Comparison of ENCODE assay signal across 8 mouse cellular contexts in the genomic region with DNA sequence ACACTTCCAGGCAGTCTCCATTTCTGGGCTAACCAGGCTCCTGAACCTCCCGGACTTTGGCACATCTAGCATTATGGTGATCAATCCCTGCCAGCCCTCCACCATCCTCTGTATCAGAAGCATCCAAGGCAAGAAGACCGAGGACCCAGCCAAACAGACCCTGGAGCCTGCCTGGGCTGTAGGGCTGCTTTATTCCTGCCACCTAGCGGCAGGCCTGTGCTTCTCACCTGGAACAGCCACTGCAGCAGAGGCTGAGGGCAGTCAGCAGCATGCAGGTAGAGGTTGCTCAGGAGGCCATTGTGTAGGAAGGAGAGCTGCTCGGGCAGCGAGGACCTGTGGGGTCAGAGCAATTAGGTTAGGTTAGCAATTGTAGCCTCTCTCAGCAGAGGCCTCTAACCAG. TPM values are rescaled to one million over a fixed set of nuclear protein-coding genes. Genes with fewer than 3 reads are reported as not detected.
A peak's percentile ranks its signal among the peaks of the same experiment; 100 is the strongest.
DNase-seq lines count a peak whose midpoint lies in the region; ATAC-seq and TF ChIP-seq lines count a peak whose summit lies in the region.

No protein-coding gene starts in this region.

- WGBS in forebrain, embryonic 11.5 days, result 14% methylated on average over 5 of the region's 5 CpGs
- 33% methylated on average over 5 of the region's 5 CpGs for WGBS in lung, adult 2 months
- 37% methylated on average over 5 of the region's 5 CpGs for WGBS in thymus, adult 2 months

- no peaks in the 10 kb centered on the region; the same call in 1 of the 2 replicates for H3K4me1 ChIP-seq in forebrain, embryonic 11.5 days (replicated peaks; ENCODE audit: control insufficient read depth, insufficient read depth, low read length)
- H3K4me1 ChIP-seq in lung, adult 2 months (ENCODE audit: control insufficient read depth, insufficient read depth, low read length), result peaks cover 3% of the 10 kb centered on the region; the same call in 1 of the 2 replicates
- H3K4me1 ChIP-seq in thymus, adult 2 months (replicated peaks; ENCODE audit: control insufficient read depth, insufficient read depth, low read length), result no peaks in the 10 kb centered on the region; the same call in 1 of the 2 replicates

- H3K9me3 ChIP-seq in forebrain, embryonic 11.5 days (ENCODE audit: control insufficient read depth, low read length), result no peaks in the 10 kb centered on the region

- peak; percentile 68 to 75 for DNase-seq in adrenal gland, postnatal 36 days
- DNase-seq in forebrain, embryonic 11.5 days (ENCODE audit: low spot score), result peak; percentile 85
- DNase-seq in heart, postnatal 10 days, result peak; percentile 76 to 81
- DNase-seq in kidney, postnatal 14 days, result peak; percentile 84
- peak; percentile 63 for DNase-seq in lung, adult 2 months
- DNase-seq in thymus, adult 2 months, result peak; percentile 73

- no peaks in the 10 kb centered on the region for H3K36me3 ChIP-seq in forebrain, embryonic 11.5 days (ENCODE audit: control insufficient read depth, insufficient read depth, low read length)
- no peaks in the 10 kb centered on the region for H3K36me3 ChIP-seq in thymus, adult 2 months (ENCODE audit: control insufficient read depth, insufficient read depth, low read length)

- no peak overlapping the region for H3K27ac ChIP-seq in forebrain, embryonic 11.5 days (ENCODE audit: low read depth, low read length)
- no peak overlapping the region for H3K27ac ChIP-seq in thymus, adult 2 months (ENCODE audit: control insufficient read depth, insufficient read depth, low read length)

- H3K27me3 ChIP-seq in forebrain, embryonic 11.5 days (ENCODE audit: control insufficient read depth, insufficient read depth, low read length), result no peaks in the 10 kb centered on the region
- no peaks in the 10 kb centered on the region for H3K27me3 ChIP-seq in thymus, adult 2 months (ENCODE audit: control insufficient read depth, insufficient read depth, low read length)

- intact Hi-C loops in heart, postnatal 10 days (cut with DNase I), result loop anchor here (1.0 to 2.0 kb wide), 2 partner anchors 78 to 88 kb away; partner anchors contain the start of gene Ankrd39

- peak; percentile 78 for TF ChIP-seq CTCF in lung, adult 2 months (IDR thresholded peaks at IDR 0.05; ENCODE audit: insufficient read depth, low read length)
- TF ChIP-seq CTCF in thymus, adult 2 months (IDR thresholded peaks at IDR 0.05; ENCODE audit: borderline replicate concordance, control insufficient read depth, extremely low read depth, insufficient read depth, low read length, poor library complexity), result peak; percentile 94

- H3K4me3 ChIP-seq in forebrain, embryonic 11.5 days (ENCODE audit: low read depth, low read length), result no peak overlapping the region
- H3K4me3 ChIP-seq in lung, adult 2 months (replicated peaks; ENCODE audit: extremely low read depth, low read depth, low read length), result no peak overlapping the region
- H3K4me3 ChIP-seq in thymus, adult 2 months (ENCODE audit: control insufficient read depth, insufficient read depth, low read length), result no peak overlapping the region

- no peak for TF ChIP-seq POLR2A in lung, adult 2 months (IDR thresholded peaks at IDR 0.05; ENCODE audit: borderline replicate concordance, extremely low read depth, low read depth, low read length)
- TF ChIP-seq POLR2A in thymus, adult 2 months (IDR thresholded peaks at IDR 0.05; ENCODE audit: control insufficient read depth, extremely low read depth, insufficient read depth, low read length, poor library complexity), result no peak

- no peak overlapping the region for H3K4me2 ChIP-seq in forebrain, embryonic 11.5 days (ENCODE audit: low read depth, low read length, severe bottlenecking)

- H3K9ac ChIP-seq in forebrain, embryonic 11.5 days (ENCODE audit: low read length), result no peak overlapping the region

- ATAC-seq in CD4-positive, CD25-positive, alpha-beta regulatory T cell, adult 4 months, result peak; percentile 57
- peak; percentile 77 for ATAC-seq in forebrain, embryonic 11.5 days (replicated peaks; ENCODE audit: low FRiP score)
- peak; percentile 33; the same call in 1 of the 2 replicates for ATAC-seq in neutrophil, adult 5-6 weeks (ENCODE audit: extremely low read depth, insufficient number of reproducible peaks, low FRiP score, poor library complexity, severe bottlenecking)

RNA-seq across cellular contexts. Expression of gene Fam178b, which starts 48.0 kb away (rescaled TPM):
- polyA plus RNA-seq in CD4-positive, CD25-positive, alpha-beta regulatory T cell, adult 4 months (2017; shearing (Covaris generic)), result not detected
- total RNA-seq in adrenal gland, postnatal 36 days (2021), result under 1 TPM; 0.36 to 0.40 TPM
- 0.43 TPM in 1 of 2 replicates, not detected in the other for polyA plus RNA-seq in forebrain, embryonic 11.5 days (2014; fragmentation: Nextera tagmentation; extraction: Ambion mirVana)
- 1 to 10 TPM in 1 of 2 experiments, under 1 TPM in 1; 0.60 to 1.2 TPM for total RNA-seq in heart, postnatal 10 days (2021)
- 11.2 and 13.9 TPM in 2 replicates for polyA plus RNA-seq in lung, adult 2 months (2012; rRNA removed)
- not detected in 2 replicates for total RNA-seq in neutrophil, adult 5-6 weeks (2017)
- polyA plus RNA-seq in thymus, adult 2 months (2012; rRNA removed), result 1.4 and 1.9 TPM in 2 replicates

RNA-seq across cellular contexts. Expression of gene Cox5b, which starts 56.3 kb away (rescaled TPM):
- polyA plus RNA-seq in CD4-positive, CD25-positive, alpha-beta regulatory T cell, adult 4 months (2017; shearing (Covaris generic)), result 100 to 1,000 TPM; 191 to 317 TPM
- total RNA-seq in adrenal gland, postnatal 36 days (2021), result 100 to 1,000 TPM; 841 to 851 TPM
- 437 and 453 TPM in 2 replicates for polyA plus RNA-seq in forebrain, embryonic 11.5 days (2014; fragmentation: Nextera tagmentation; extraction: Ambion mirVana)
- total RNA-seq in heart, postnatal 10 days (2021), result 1,000 to 10,000 TPM; 2,031 to 2,046 TPM
- 249 and 279 TPM in 2 replicates for polyA plus RNA-seq in lung, adult 2 months (2012; rRNA removed)
- 136 and 171 TPM in 2 replicates for total RNA-seq in neutrophil, adult 5-6 weeks (2017)
- polyA plus RNA-seq in thymus, adult 2 months (2012; rRNA removed), result 395 and 432 TPM in 2 replicates
